Mouse (Mus musculus) lung, embryonic 16.5 days (tissue): ENCODE measurements around the gene Timp4. TPM values are rescaled to one million over a fixed set of nuclear protein-coding genes. Genes with fewer than 3 reads are reported as not detected.

Source experiments
- ATAC-seq: fragments of 200-750 bp; cut with Nextera tagmentation; 2 replicates; pipeline ENCODE4 v1.8.0; 2017; ENCODE audit warnings: low read depth, mild to moderate bottlenecking, moderate library complexity
- H3K27ac ChIP-seq: fragments of 300-500 bp; sonication (generic); 2 replicates; pipeline ENCODE4 v1.5.1; 2014; ENCODE audit warnings: mild to moderate bottlenecking, control low read depth, low read length
- H3K27me3 ChIP-seq: fragments of 300-500 bp; sonication (generic); 2 replicates; pipeline ENCODE4 v1.6.1; 2014; ENCODE audit warnings: low read depth, low read length, mixed read lengths; ENCODE audit not compliant: control insufficient read depth, insufficient read depth
- H3K36me3 ChIP-seq: fragments of 300-500 bp; sonication (generic); 2 replicates; pipeline ENCODE4 v1.6.1; 2014; ENCODE audit warnings: low read length; ENCODE audit not compliant: control insufficient read depth, insufficient read depth
- H3K4me1 ChIP-seq: fragments of 300-500 bp; sonication (generic); replicated peaks from 2 replicates; pipeline ENCODE4 v1.6.1; 2014; ENCODE audit warnings: low read length, mixed read lengths; ENCODE audit not compliant: control insufficient read depth, insufficient read depth
- H3K4me2 ChIP-seq: fragments of 300-500 bp; sonication (generic); 2 replicates; pipeline ENCODE4 v1.6.1; 2014; ENCODE audit warnings: low read depth, low read length, control low read depth
- H3K4me3 ChIP-seq: fragments of 300-500 bp; sonication (generic); 2 replicates; pipeline ENCODE4 v1.5.1; 2014; ENCODE audit warnings: mild to moderate bottlenecking, low read length, control low read depth
- H3K9ac ChIP-seq: fragments of 300-500 bp; sonication (generic); 2 replicates; pipeline ENCODE4 v1.6.1; 2014; ENCODE audit warnings: low read length, control low read depth
- H3K9me3 ChIP-seq: fragments of 300-500 bp; sonication (generic); 2 replicates; pipeline ENCODE4 v1.6.1; 2016; ENCODE audit warnings: low read length; ENCODE audit not compliant: control insufficient read depth
- WGBS: fragments of 180-500 bp; shearing (Covaris S2); extraction: QIAGEN DNeasy Blood & Tissue Kit; methylation state at CpG from one replicate; pipeline ENCODE4 v1.1.7; 2014; 5-methylcytosine and 5-hydroxymethylcytosine counted together
- polyA plus RNA-seq: library from polyadenylated mRNA; unstranded; fragments of >200 nt; fragmentation: Nextera tagmentation; extraction: Ambion mirVana; gene quantifications from 2 replicates; pipeline ENCODE4 v1.2.1, GENCODE M21; 2015

Timp4 gene
- polyA plus RNA-seq, 1 experiment from 2014 or later, result 2.3 TPM

GRCm38 (mm10) chr6:115279639-115280038 lies 27.6 kb upstream of the Timp4 start:
- H3K4me1 ChIP-seq, result no peaks in the 10 kb centered on the region
- H3K27me3 ChIP-seq, result no peaks in the 10 kb centered on the region
- no peak overlapping the region for H3K9ac ChIP-seq
- no peak for ATAC-seq
- no peaks in the 10 kb centered on the region for H3K36me3 ChIP-seq
- H3K27ac ChIP-seq, result no peak overlapping the region
- no peak overlapping the region for H3K4me2 ChIP-seq
- no peaks in the 10 kb centered on the region for H3K9me3 ChIP-seq
- H3K4me3 ChIP-seq, result no peak overlapping the region
- WGBS, result 65% methylated on average over 2 of the region's 2 CpGs

GRCm38 (mm10) chr6:115278086-115278485 lies 26.1 kb upstream of the Timp4 start:
- ATAC-seq, result no peak
- no peaks in the 10 kb centered on the region for H3K36me3 ChIP-seq
- WGBS, result 61% methylated on average over 8 of the region's 8 CpGs
- no peak overlapping the region for H3K9ac ChIP-seq
- no peaks in the 10 kb centered on the region for H3K27me3 ChIP-seq
- H3K4me1 ChIP-seq, result 0 out of 2 replicates have a peak, but pooled peaks cover 5% of the 10 kb centered on the region
- no peak overlapping the region for H3K4me2 ChIP-seq
- H3K27ac ChIP-seq, result no peak overlapping the region
- H3K9me3 ChIP-seq, result no peaks in the 10 kb centered on the region
- H3K4me3 ChIP-seq, result no peak overlapping the region

GRCm38 (mm10) chr6:115275116-115275815 lies 23.3 kb upstream of the Timp4 start:
- ATAC-seq, result no peak
- 74% methylated on average over 10 of the region's 10 CpGs for WGBS

GRCm38 (mm10) chr6:115274705-115275104 lies 22.7 kb upstream of the Timp4 start:
- WGBS, result 40% methylated on average over 9 of the region's 9 CpGs
- no peaks in the 10 kb centered on the region for H3K36me3 ChIP-seq
- no peak overlapping the region for H3K9ac ChIP-seq
- H3K27ac ChIP-seq, result no peak overlapping the region; the same call in 1 of the 2 replicates
- no peaks in the 10 kb centered on the region for H3K9me3 ChIP-seq
- no peak overlapping the region for H3K4me2 ChIP-seq
- no peaks in the 10 kb centered on the region for H3K27me3 ChIP-seq
- ATAC-seq, result peak; percentile 63
- no peak overlapping the region for H3K4me3 ChIP-seq
- peaks cover 21% of the 10 kb centered on the region for H3K4me1 ChIP-seq

More at GRCm38 (mm10) chr6:115275116-115275815, 23.3 kb upstream of the Timp4 start:
- Histone ChIP-seq H3K27me3 (no peaks in the 10 kb centered on the region), H3K4me1 (peaks cover 16% of the 10 kb centered on the region), H3K9me3 (no peaks in the 10 kb centered on the region), H3K36me3 (no peaks in the 10 kb centered on the region), H3K9ac (no peak overlapping the region), H3K4me2 (no peak overlapping the region), H3K4me3 (no peak overlapping the region), H3K27ac (peak overlapping the region; percentile 19; the same call in 1 of the 2 replicates)

- Histone ChIP-seq H3K36me3 (no peaks in the 10 kb centered on the region), H3K4me3 (no peak overlapping the region), H3K27ac (no peak overlapping the region), H3K4me1 (peaks cover 21% of the 10 kb centered on the region), H3K27me3 (no peaks in the 10 kb centered on the region), H3K9ac (no peak overlapping the region), H3K4me2 (no peak overlapping the region), H3K9me3 (no peaks in the 10 kb centered on the region)
- 79% methylated on average over 10 of the region's 10 CpGs for WGBS
- no peak for ATAC-seq
Observed at GRCm38 (mm10) chr6:115273346-115273745, 21.3 kb upstream of the Timp4 start.

- H3K27me3 ChIP-seq, result no peaks in the 10 kb centered on the region
- no peak overlapping the region for H3K27ac ChIP-seq
- no peaks in the 10 kb centered on the region for H3K9me3 ChIP-seq
- no peak overlapping the region for H3K4me3 ChIP-seq
- no peaks in the 10 kb centered on the region for H3K36me3 ChIP-seq
- H3K4me2 ChIP-seq, result no peak overlapping the region
- peaks cover 21% of the 10 kb centered on the region for H3K4me1 ChIP-seq
- ATAC-seq, result peak; percentile 59
- no peak overlapping the region; the same call in 1 of the 2 replicates for H3K9ac ChIP-seq
- 3% methylated on average over 4 of the region's 4 CpGs for WGBS
Observed at GRCm38 (mm10) chr6:115271866-115272271, 19.9 kb upstream of the Timp4 start.

- H3K27me3 ChIP-seq, result no peaks in the 10 kb centered on the region
- H3K27ac ChIP-seq, result no peak overlapping the region
- H3K4me3 ChIP-seq, result no peak overlapping the region
- H3K36me3 ChIP-seq, result no peaks in the 10 kb centered on the region
- H3K4me1 ChIP-seq, result peaks cover 21% of the 10 kb centered on the region
- H3K9me3 ChIP-seq, result no peaks in the 10 kb centered on the region
- WGBS, result 54% methylated on average over 3 of the region's 3 CpGs
- no peak overlapping the region for H3K9ac ChIP-seq
- H3K4me2 ChIP-seq, result no peak overlapping the region
- ATAC-seq, result no peak
Observed at GRCm38 (mm10) chr6:115271326-115271725, 19.3 kb upstream of the Timp4 start.

- 55% methylated on average over 2 of the region's 2 CpGs for WGBS
Observed at GRCm38 (mm10) chr6:115270085-115270484, 18.1 kb upstream of the Timp4 start.

GRCm38 (mm10) chr6:115269561-115269960 lies 17.6 kb upstream of the Timp4 start:
- H3K4me1 ChIP-seq, result peaks cover 21% of the 10 kb centered on the region
- no peak overlapping the region for H3K4me3 ChIP-seq
- H3K9me3 ChIP-seq, result no peaks in the 10 kb centered on the region
- ATAC-seq, result no peak
- WGBS, result 66% methylated on average over 5 of the region's 5 CpGs
- no peaks in the 10 kb centered on the region for H3K36me3 ChIP-seq
- H3K9ac ChIP-seq, result no peak overlapping the region
- no peak overlapping the region for H3K4me2 ChIP-seq
- no peak overlapping the region for H3K27ac ChIP-seq
- no peaks in the 10 kb centered on the region for H3K27me3 ChIP-seq

More at GRCm38 (mm10) chr6:115270085-115270484, 18.1 kb upstream of the Timp4 start:
- Histone ChIP-seq H3K9me3 (no peaks in the 10 kb centered on the region), H3K4me3 (no peak overlapping the region), H3K9ac (no peak overlapping the region), H3K27me3 (no peaks in the 10 kb centered on the region), H3K4me1 (peaks cover 21% of the 10 kb centered on the region), H3K27ac (no peak overlapping the region), H3K36me3 (no peaks in the 10 kb centered on the region), H3K4me2 (no peak overlapping the region)
- ATAC-seq, result no peak
